Mouse (Mus musculus): ENCODE results near the gene Guk1. TPM values are rescaled to one million over a fixed set of nuclear protein-coding genes. Genes with fewer than 3 reads are reported as not detected.

Gene Guk1
- total and polyA plus RNA-seq, 2 experiments = 46.2 to 69.7 TPM

- Histone ChIP-seq H3K36me3 (ENCODE audit: control insufficient read depth, insufficient read depth, low read length) (no peaks in the 10 kb centered on the region; the same call in 1 of the 2 replicates), H3K79me2 (ENCODE audit: control insufficient read depth, insufficient read depth, low read length) (no peaks in the 10 kb centered on the region), H3K4me1 (ENCODE audit: control insufficient read depth, insufficient read depth, low read length) (no peaks in the 10 kb centered on the region), H3K27me3 (ENCODE audit: control insufficient read depth, insufficient read depth, low read length) (no peaks in the 10 kb centered on the region), H3K4me3 (ENCODE audit: insufficient read depth, low read depth, low read length) (peak within 1 kb of the TSS; percentile 32; the same call in 1 of the 2 replicates), H3K9ac (ENCODE audit: low read depth, low read length) (no peak within 1 kb of the TSS; the same call in 1 of the 2 replicates), H3K27ac (replicated peaks; ENCODE audit: insufficient read depth, low read depth, low read length) (peak within 1 kb of the TSS; percentile 30)
- 40% methylated on average over 3 of the region's 3 CpGs for WGBS
- no peak for DNase-seq (ENCODE audit: extremely low read depth, low read depth, low spot score)
- TF ChIP-seq POLR2A (IDR thresholded peaks at IDR 0.05; ENCODE audit: extremely low read depth, insufficient read depth, low read length) = no peak
- no peak for TF ChIP-seq CTCF (IDR thresholded peaks at IDR 0.05; ENCODE audit: low read depth, low read length)
These were observed 9.1 kb downstream of the Guk1 start, which contains the start of gene Gjc2 for GRCm38 (mm10) chr11:59182864-59183331. TSS of gene Gjc2 (minus strand) at chr11:59183213.

- no peaks in the 10 kb centered on the region for H3K79me2 ChIP-seq (ENCODE audit: control insufficient read depth, insufficient read depth, low read length)
- peaks cover 13% of the 10 kb centered on the region for H3K27me3 ChIP-seq (ENCODE audit: control insufficient read depth, insufficient read depth, low read length)
- TF ChIP-seq CTCF (IDR thresholded peaks at IDR 0.05; ENCODE audit: low read depth, low read length) (no peak), POLR2A (IDR thresholded peaks at IDR 0.05; ENCODE audit: extremely low read depth, insufficient read depth, low read length) (no peak)
- 20% methylated on average over 34 of the region's 34 CpGs for WGBS
- H3K4me3 ChIP-seq (ENCODE audit: insufficient read depth, low read depth, low read length) = no peak overlapping the region
- H3K4me1 ChIP-seq (ENCODE audit: control insufficient read depth, insufficient read depth, low read length) = no peaks in the 10 kb centered on the region
- no peak overlapping the region for H3K9ac ChIP-seq (ENCODE audit: low read depth, low read length)
- no peak overlapping the region for H3K27ac ChIP-seq (replicated peaks; ENCODE audit: insufficient read depth, low read depth, low read length)
- H3K36me3 ChIP-seq (ENCODE audit: control insufficient read depth, insufficient read depth, low read length) = no peaks in the 10 kb centered on the region
- no peak for DNase-seq (ENCODE audit: extremely low read depth, low read depth, low spot score)
These were observed 15.1 kb downstream of the Guk1 start for GRCm38 (mm10) chr11:59176921-59177320.

GRCm38 (mm10) chr11:59176475-59176874, 15.5 kb downstream of the Guk1 start:
- H3K4me3 ChIP-seq (ENCODE audit: insufficient read depth, low read depth, low read length) = no peak overlapping the region
- H3K36me3 ChIP-seq (ENCODE audit: control insufficient read depth, insufficient read depth, low read length) = no peaks in the 10 kb centered on the region
- no peak overlapping the region for H3K9ac ChIP-seq (ENCODE audit: low read depth, low read length)
- TF ChIP-seq CTCF (IDR thresholded peaks at IDR 0.05; ENCODE audit: low read depth, low read length) (no peak), POLR2A (IDR thresholded peaks at IDR 0.05; ENCODE audit: extremely low read depth, insufficient read depth, low read length) (no peak)
- H3K79me2 ChIP-seq (ENCODE audit: control insufficient read depth, insufficient read depth, low read length) = no peaks in the 10 kb centered on the region
- no peak for DNase-seq (ENCODE audit: extremely low read depth, low read depth, low spot score)
- H3K27ac ChIP-seq (replicated peaks; ENCODE audit: insufficient read depth, low read depth, low read length) = no peak overlapping the region
- WGBS = 8% methylated on average over 48 of the region's 48 CpGs
- peaks cover 13% of the 10 kb centered on the region for H3K27me3 ChIP-seq (ENCODE audit: control insufficient read depth, insufficient read depth, low read length)
- H3K4me1 ChIP-seq (ENCODE audit: control insufficient read depth, insufficient read depth, low read length) = no peaks in the 10 kb centered on the region

DNA sequence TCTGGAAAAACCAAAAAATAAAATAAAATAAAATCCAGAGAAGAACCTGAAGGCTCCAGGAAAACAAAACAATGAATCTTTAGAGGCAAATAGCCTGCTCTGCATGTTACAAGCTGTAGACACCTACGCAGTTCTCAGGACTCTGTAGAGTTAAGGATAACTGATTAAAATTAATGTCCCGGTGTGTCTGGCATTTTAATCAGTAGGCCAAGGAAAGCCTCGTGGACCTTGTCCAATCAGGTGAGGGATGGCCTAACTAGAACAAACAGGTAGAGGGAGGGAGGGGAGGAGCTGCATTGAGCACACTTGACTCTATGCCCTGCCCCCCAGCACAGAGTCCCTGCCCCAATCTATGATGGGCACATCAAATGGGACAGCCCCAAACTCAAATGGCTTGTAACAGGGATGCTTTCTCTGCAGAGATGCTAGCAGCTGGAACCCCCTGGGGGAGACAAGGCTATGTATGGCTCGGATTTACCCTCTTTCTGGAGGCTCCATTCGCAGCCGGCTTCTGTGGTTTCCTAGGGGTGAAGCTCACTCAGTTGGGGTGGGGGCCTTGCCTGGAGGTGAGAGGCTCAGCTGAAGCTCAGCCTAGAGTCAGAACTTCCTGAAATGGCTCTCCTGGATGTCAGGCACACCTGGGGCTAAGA, 17.7 kb downstream of the Guk1 start:
- H3K79me2 ChIP-seq (ENCODE audit: control insufficient read depth, insufficient read depth, low read length) = no peaks in the 10 kb centered on the region
- no peak overlapping the region for H3K4me3 ChIP-seq (ENCODE audit: insufficient read depth, low read depth, low read length)
- TF ChIP-seq CTCF (IDR thresholded peaks at IDR 0.05; ENCODE audit: low read depth, low read length) = no peak
- no peak for TF ChIP-seq POLR2A (IDR thresholded peaks at IDR 0.05; ENCODE audit: extremely low read depth, insufficient read depth, low read length)
- H3K36me3 ChIP-seq (ENCODE audit: control insufficient read depth, insufficient read depth, low read length) = no peaks in the 10 kb centered on the region
- DNase-seq (ENCODE audit: extremely low read depth, low read depth, low spot score) = no peak
- no peaks in the 10 kb centered on the region for H3K4me1 ChIP-seq (ENCODE audit: control insufficient read depth, insufficient read depth, low read length)
- H3K27ac ChIP-seq (replicated peaks; ENCODE audit: insufficient read depth, low read depth, low read length) = no peak overlapping the region
- H3K9ac ChIP-seq (ENCODE audit: low read depth, low read length) = no peak overlapping the region
- WGBS = 66% methylated on average over 6 of the region's 6 CpGs
- H3K27me3 ChIP-seq (ENCODE audit: control insufficient read depth, insufficient read depth, low read length) = peaks cover 13% of the 10 kb centered on the region

GRCm38 (mm10) chr11:59170549-59170948, 21.5 kb downstream of the Guk1 start:
- Histone ChIP-seq H3K79me2 (ENCODE audit: control insufficient read depth, insufficient read depth, low read length) (no peaks in the 10 kb centered on the region), H3K27me3 (ENCODE audit: control insufficient read depth, insufficient read depth, low read length) (no peaks in the 10 kb centered on the region), H3K27ac (replicated peaks; ENCODE audit: insufficient read depth, low read depth, low read length) (no peak overlapping the region), H3K4me3 (ENCODE audit: insufficient read depth, low read depth, low read length) (no peak overlapping the region), H3K36me3 (ENCODE audit: control insufficient read depth, insufficient read depth, low read length) (no peaks in the 10 kb centered on the region), H3K4me1 (ENCODE audit: control insufficient read depth, insufficient read depth, low read length) (no peaks in the 10 kb centered on the region), H3K9ac (ENCODE audit: low read depth, low read length) (no peak overlapping the region)
- TF ChIP-seq CTCF (IDR thresholded peaks at IDR 0.05; ENCODE audit: low read depth, low read length) (no peak), POLR2A (IDR thresholded peaks at IDR 0.05; ENCODE audit: extremely low read depth, insufficient read depth, low read length) (no peak)
- no peak for DNase-seq (ENCODE audit: extremely low read depth, low read depth, low spot score)
- WGBS = 77% methylated on average over 4 of the region's 4 CpGs

GRCm38 (mm10) chr11:59169807-59170206, 22.2 kb downstream of the Guk1 start:
- Histone ChIP-seq H3K4me3 (ENCODE audit: insufficient read depth, low read depth, low read length) (no peak overlapping the region), H3K27me3 (ENCODE audit: control insufficient read depth, insufficient read depth, low read length) (no peaks in the 10 kb centered on the region), H3K4me1 (ENCODE audit: control insufficient read depth, insufficient read depth, low read length) (no peaks in the 10 kb centered on the region), H3K9ac (ENCODE audit: low read depth, low read length) (no peak overlapping the region), H3K27ac (replicated peaks; ENCODE audit: insufficient read depth, low read depth, low read length) (no peak overlapping the region), H3K79me2 (ENCODE audit: control insufficient read depth, insufficient read depth, low read length) (no peaks in the 10 kb centered on the region), H3K36me3 (ENCODE audit: control insufficient read depth, insufficient read depth, low read length) (no peaks in the 10 kb centered on the region)
- TF ChIP-seq POLR2A (IDR thresholded peaks at IDR 0.05; ENCODE audit: extremely low read depth, insufficient read depth, low read length) = no peak
- no peak for TF ChIP-seq CTCF (IDR thresholded peaks at IDR 0.05; ENCODE audit: low read depth, low read length)
- WGBS = 74% methylated on average over 3 of the region's 3 CpGs
- no peak for DNase-seq (ENCODE audit: extremely low read depth, low read depth, low spot score)

All from liver, adult 2 months (tissue).